Mouse (Mus musculus) heart, postnatal 0 days (tissue): ENCODE results near the gene Adamts8. TPM values are rescaled to one million over a fixed set of nuclear protein-coding genes. Genes with fewer than 3 reads are reported as not detected.

Source experiments
- ATAC-seq: fragments of 200-750 bp; cut with Nextera tagmentation; 2 replicates; pipeline ENCODE4 v1.8.0; 2017; ENCODE audit warnings: low read depth, moderate number of reproducible peaks, moderate library complexity; ENCODE audit not compliant: insufficient read depth
- DNase-seq: peaks from one replicate; pipeline ENCODE4 v3.0.0-alpha.2; 2016; ENCODE audit warnings: low spot score
- H3K27ac ChIP-seq: fragments of 300-500 bp; sonication (generic); 2 replicates; pipeline ENCODE4 v1.5.1; 2014; ENCODE audit warnings: low read depth, mild to moderate bottlenecking
- H3K27me3 ChIP-seq: fragments of 300-500 bp; sonication (generic); 2 replicates; pipeline ENCODE4 v1.6.1; 2014; ENCODE audit warnings: low read length, mixed read lengths; ENCODE audit not compliant: control insufficient read depth, insufficient read depth
- H3K36me3 ChIP-seq: fragments of 300-500 bp; sonication (generic); replicated peaks from 2 replicates; pipeline ENCODE4 v1.6.1; 2014; ENCODE audit warnings: low read length, mixed read lengths; ENCODE audit not compliant: control insufficient read depth, insufficient read depth
- H3K4me1 ChIP-seq: fragments of 300-500 bp; sonication (generic); 2 replicates; pipeline ENCODE4 v1.6.1; 2014; ENCODE audit warnings: antibody characterized with exemption; ENCODE audit not compliant: control insufficient read depth, insufficient read depth
- H3K4me2 ChIP-seq: fragments of 300-500 bp; sonication (generic); 2 replicates; pipeline ENCODE4 v1.6.1; 2014; ENCODE audit warnings: low read depth, mild to moderate bottlenecking, low read length, moderate library complexity
- H3K4me3 ChIP-seq: fragments of 300-500 bp; sonication (generic); 2 replicates; pipeline ENCODE4 v1.5.1; 2014; ENCODE audit warnings: low read depth, low read length
- H3K9ac ChIP-seq: fragments of 300-500 bp; sonication (generic); replicated peaks from 2 replicates; pipeline ENCODE4 v1.6.1; 2014; ENCODE audit warnings: low read depth, low read length, mixed read lengths
- H3K9me3 ChIP-seq: fragments of 300-500 bp; sonication (generic); replicated peaks from 2 replicates; pipeline ENCODE4 v1.6.1; 2016; ENCODE audit warnings: low read length; ENCODE audit not compliant: control insufficient read depth
- CTCF ChIP-seq: IDR thresholded peaks from 2 replicates; pipeline ENCODE4 v1.5.1; 2016; ENCODE audit warnings: antibody characterized with exemption, control low read depth, low read depth
- EP300 ChIP-seq: IDR thresholded peaks from 2 replicates; pipeline ENCODE4 v1.6.1; 2016; ENCODE audit warnings: antibody characterized with exemption, low read depth
- WGBS: fragments of 180-500 bp; shearing (Covaris S2); extraction: QIAGEN DNeasy Blood & Tissue Kit; methylation state at CpG from one replicate; pipeline ENCODE4 v1.1.7; 2014; 5-methylcytosine and 5-hydroxymethylcytosine counted together
- polyA plus RNA-seq: library from polyadenylated mRNA; unstranded; fragments of >200 nt; fragmentation: Nextera tagmentation; extraction: Ambion mirVana; gene quantifications from 2 replicates; pipeline ENCODE4 v1.2.1, GENCODE M21; 2015
- total RNA-seq: library from RNA; depleted of rRNA; stranded (reverse); fragments of >200 nt; gene quantifications from 2 replicates; pipeline ENCODE4 v1.2.3, GENCODE M21; 2014; ENCODE audit warnings: low replicate concordance; rRNA removed

Adamts8 gene
- 15.6 and 24.3 TPM in 2 replicates for total RNA-seq
- 9.2 and 11.6 TPM in 2 replicates for polyA plus RNA-seq

DNA sequence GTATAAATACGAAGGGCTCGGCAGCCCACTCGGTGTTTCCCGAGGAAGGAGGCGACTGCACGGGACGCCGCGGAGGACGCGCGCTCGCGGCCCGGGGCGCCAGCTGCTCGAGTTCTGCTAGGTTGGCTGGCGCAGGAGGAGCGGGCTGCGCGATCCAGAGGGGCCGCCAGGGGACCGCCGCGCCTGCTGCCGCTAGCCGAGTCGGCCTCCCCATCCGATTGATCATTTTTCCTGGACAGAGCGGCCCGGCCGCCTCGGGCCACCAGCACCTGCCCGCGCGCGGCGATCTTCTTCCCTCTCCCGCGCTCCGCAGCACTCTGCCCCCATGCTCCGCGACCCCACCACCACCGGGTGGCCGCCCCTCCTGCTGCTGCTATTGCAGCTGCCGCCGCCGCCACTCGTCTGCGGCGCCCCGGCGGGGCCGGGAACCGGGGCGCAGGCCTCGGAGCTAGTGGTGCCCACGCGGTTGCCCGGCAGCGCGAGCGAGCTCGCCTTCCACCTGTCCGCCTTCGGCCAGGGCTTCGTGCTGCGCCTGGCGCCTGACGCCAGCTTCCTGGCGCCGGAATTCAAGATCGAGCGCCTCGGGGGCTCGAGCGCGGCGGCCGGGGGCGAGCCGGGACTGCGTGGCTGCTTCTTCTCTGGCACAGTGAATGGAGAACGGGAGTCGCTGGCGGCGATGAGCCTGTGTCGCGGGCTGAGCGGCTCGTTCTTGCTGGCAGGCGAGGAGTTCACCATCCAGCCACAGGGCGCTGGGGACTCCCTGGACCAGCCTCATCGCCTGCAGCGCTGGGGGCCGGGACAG is at the start of gene Adamts8:
Gene Adamts8, plus strand, starts transcription at position 51 of the 802 bp plus-strand sequence.
- Histone ChIP-seq H3K4me2 (peak within 1 kb of the TSS; percentile 75), H3K27ac (no peak within 1 kb of the TSS), H3K9ac (peak within 1 kb of the TSS; percentile 47), H3K9me3 (no peaks in the 10 kb centered on the region), H3K27me3 (peaks cover 31% of the 10 kb centered on the region), H3K4me1 (peaks cover 5% of the 10 kb centered on the region), H3K4me3 (peak within 1 kb of the TSS; percentile 57), H3K36me3 (no peaks in the 10 kb centered on the region)
- peak; percentile 75 for ATAC-seq
- TF ChIP-seq EP300 = no peak
- TF ChIP-seq CTCF = peak; percentile 31
- DNase-seq = no peak
- under 1% methylated on average over 76 of the region's 96 CpGs for WGBS

GRCm38 (mm10) chr9:30895618-30896017 is 46.7 kb upstream of the Adamts8 start:
- Histone ChIP-seq H3K9me3 (no peaks in the 10 kb centered on the region), H3K27me3 (no peaks in the 10 kb centered on the region), H3K4me1 (peaks cover 16% of the 10 kb centered on the region), H3K9ac (no peak overlapping the region), H3K27ac (peak overlapping the region; percentile 92), H3K36me3 (no peaks in the 10 kb centered on the region), H3K4me2 (no peak overlapping the region), H3K4me3 (no peak overlapping the region)
- ATAC-seq (no peak), DNase-seq (no peak)
- 39% methylated on average over 3 of the region's 3 CpGs for WGBS
- TF ChIP-seq CTCF (no peak), EP300 (no peak)

DNA sequence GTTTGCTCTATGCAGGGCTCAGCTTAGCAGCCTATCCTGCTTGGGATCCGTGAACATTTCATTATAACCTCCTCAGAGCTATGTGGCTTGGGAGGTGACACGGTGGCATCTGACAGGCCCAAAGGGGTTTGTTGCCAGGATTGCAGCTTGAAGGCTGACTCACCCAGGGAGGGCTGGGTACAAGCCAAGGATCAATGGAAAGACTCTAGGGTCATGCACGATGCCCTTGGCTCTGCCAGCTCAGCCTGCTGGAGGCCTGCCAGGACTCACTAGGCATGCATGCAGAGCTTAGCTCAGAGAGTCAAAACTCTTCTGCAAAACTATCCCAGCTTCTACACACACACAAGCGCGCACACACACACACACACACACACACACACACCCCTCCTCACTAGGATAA is 45.6 kb upstream of the Adamts8 start:
- peaks cover 7% of the 10 kb centered on the region for H3K36me3 ChIP-seq
- DNase-seq = peak; percentile 86
- H3K27ac ChIP-seq = peak overlapping the region; percentile 92
- H3K27me3 ChIP-seq = no peaks in the 10 kb centered on the region
- no peak overlapping the region for H3K4me2 ChIP-seq
- H3K9me3 ChIP-seq = no peaks in the 10 kb centered on the region
- no peak overlapping the region for H3K9ac ChIP-seq
- WGBS = 37% methylated on average over 5 of the region's 5 CpGs
- no peak overlapping the region for H3K4me3 ChIP-seq
- peak; percentile 94 for ATAC-seq
- TF ChIP-seq CTCF (no peak), EP300 (peak; percentile 57; the same call in 1 of the 2 replicates)
- peaks cover 16% of the 10 kb centered on the region for H3K4me1 ChIP-seq

- ATAC-seq (no peak), DNase-seq (no peak)
- Histone ChIP-seq H3K4me2 (no peak overlapping the region), H3K4me1 (peaks cover 16% of the 10 kb centered on the region), H3K36me3 (peaks cover 12% of the 10 kb centered on the region), H3K27ac (peak overlapping the region; percentile 92), H3K27me3 (no peaks in the 10 kb centered on the region), H3K9me3 (no peaks in the 10 kb centered on the region), H3K4me3 (no peak overlapping the region), H3K9ac (no peak overlapping the region)
- WGBS = 51% methylated on average over 2 of the region's 2 CpGs
- TF ChIP-seq EP300 (no peak), CTCF (no peak)
These were observed 45.2 kb upstream of the Adamts8 start for GRCm38 (mm10) chr9:30897169-30897568.

- Histone ChIP-seq H3K4me1 (peaks cover 2% of the 10 kb centered on the region; the same call in 1 of the 2 replicates), H3K36me3 (peaks cover 33% of the 10 kb centered on the region), H3K9ac (no peak overlapping the region), H3K9me3 (no peaks in the 10 kb centered on the region), H3K27ac (no peak overlapping the region), H3K4me3 (no peak overlapping the region), H3K27me3 (no peaks in the 10 kb centered on the region), H3K4me2 (no peak overlapping the region)
- no peak for DNase-seq
- no peak for ATAC-seq
- TF ChIP-seq EP300 (no peak), CTCF (no peak)
- 91% methylated on average over 19 of the region's 19 CpGs for WGBS
These were observed 40.2 kb upstream of the Adamts8 start for GRCm38 (mm10) chr9:30902152-30902551.
